Comparison of ENCODE assay signal across 28 mouse cellular contexts in genomic region chr4:45219946-45220345, GRCm38 (mm10). TPM values are rescaled to one million over a fixed set of nuclear protein-coding genes. Genes with fewer than 3 reads are reported as not detected.
A peak's percentile ranks its signal among the peaks of the same experiment; 100 is the strongest.
DNase-seq lines count a peak whose midpoint lies in the region; ATAC-seq lines count a peak whose summit lies in the region.
"Had no signal": no experiment of that assay in that cellular context is flagged by ENCODE, and none has a peak within 500 bp of the region (broad histone marks: within the 10 kb centered on the region; RNA-seq: fewer than 3 reads in every experiment).

No protein-coding gene starts in this region.

- no peak overlapping the region for H3K4me2 ChIP-seq in hindbrain, embryonic 11.5 days (replicated peaks; ENCODE audit: low read depth, low read length)
- H3K4me2 ChIP-seq: embryonic facial prominence, embryonic 13.5 days; forebrain, embryonic 12.5 days; forebrain, embryonic 15.5 days; heart, embryonic 12.5 days; heart, embryonic 15.5 days; hindbrain, embryonic 14.5 days had no signal

- H3K27me3 ChIP-seq in splenic B cell, adult 2 months (ENCODE audit: control insufficient read depth, insufficient read depth, low read length, poor library complexity, severe bottlenecking), result no peaks in the 10 kb centered on the region
- no peaks in the 10 kb centered on the region for H3K27me3 ChIP-seq in hindbrain, embryonic 11.5 days (ENCODE audit: control insufficient read depth, insufficient read depth, low read length)
- H3K27me3 ChIP-seq: embryonic facial prominence, embryonic 13.5 days; forebrain, embryonic 12.5 days; forebrain, embryonic 15.5 days; heart, embryonic 12.5 days; heart, embryonic 15.5 days had no signal

- no peak for ATAC-seq in hindbrain, embryonic 11.5 days (ENCODE audit: low FRiP score)
- ATAC-seq: forebrain, embryonic 15.5 days; hindbrain, postnatal 0 days; inflammation-experienced regulatory T-cells, adult 6 months; intestine, embryonic 16.5 days had no signal

- DNase-seq in adrenal gland, postnatal 36 days, result peak; percentile 3 to 17
- no peak for DNase-seq in adrenal gland, postnatal 4 days (ENCODE audit: low spot score in 2 of 2)
- peak; percentile 60 for DNase-seq in A20 (ENCODE audit: low read depth, low spot score)
- DNase-seq in B cell, adult 2 months, result peak; percentile 41 to 46
- DNase-seq in splenic B cell, adult 2 months (ENCODE audit: low read depth, low spot score), result peak; percentile 58
- DNase-seq in hindbrain, embryonic 11.5 days (ENCODE audit: low spot score), result no peak
- DNase-seq: adrenal gland, postnatal 14 days; cerebellum, adult 11-12 months; cerebellum, adult 8-10 months; cerebellum, postnatal 10 days; cerebellum, postnatal 36 days; embryo, embryonic 11 days; gastrocnemius, postnatal 25 days; heart, adult 18-20 months; heart, postnatal 10 days; heart, postnatal 36 days had no signal

- 95% methylated on average over 8 of the region's 8 CpGs for WGBS in hindbrain, embryonic 11.5 days

- no peak overlapping the region for H3K4me3 ChIP-seq in hindbrain, embryonic 11.5 days (ENCODE audit: low read depth, low read length)
- H3K4me3 ChIP-seq: embryonic facial prominence, embryonic 10.5 days; embryonic facial prominence, embryonic 13.5 days; erythroblast, embryonic 14.5 days; forebrain, embryonic 12.5 days; forebrain, embryonic 15.5 days; heart, embryonic 12.5 days; heart, embryonic 15.5 days; hindbrain, embryonic 10.5 days had no signal

- no peaks in the 10 kb centered on the region for H3K4me1 ChIP-seq in hindbrain, embryonic 11.5 days (replicated peaks; ENCODE audit: control insufficient read depth, insufficient read depth, low read length)
- H3K4me1 ChIP-seq: embryonic facial prominence, embryonic 13.5 days; forebrain, embryonic 15.5 days; heart, embryonic 15.5 days had no signal

- no peak overlapping the region for H3K9ac ChIP-seq in hindbrain, embryonic 11.5 days (ENCODE audit: low read depth, low read length)
- H3K9ac ChIP-seq: embryonic facial prominence, embryonic 13.5 days; forebrain, embryonic 12.5 days; forebrain, embryonic 15.5 days; heart, embryonic 12.5 days; heart, embryonic 15.5 days; hindbrain, embryonic 14.5 days had no signal

- H3K9me3 ChIP-seq in hindbrain, embryonic 11.5 days (ENCODE audit: control insufficient read depth, low read length), result no peaks in the 10 kb centered on the region
- H3K9me3 ChIP-seq: embryonic facial prominence, embryonic 10.5 days; embryonic facial prominence, embryonic 13.5 days; forebrain, embryonic 12.5 days; forebrain, embryonic 15.5 days; heart, embryonic 15.5 days; hindbrain, embryonic 10.5 days had no signal

- H3K36me3 ChIP-seq in splenic B cell, adult 2 months (ENCODE audit: control insufficient read depth, insufficient read depth, low read length, poor library complexity, severe bottlenecking), result no peaks in the 10 kb centered on the region
- H3K36me3 ChIP-seq in hindbrain, embryonic 11.5 days (ENCODE audit: control insufficient read depth, insufficient read depth, low read length), result no peaks in the 10 kb centered on the region
- H3K36me3 ChIP-seq: embryonic facial prominence, embryonic 10.5 days; embryonic facial prominence, embryonic 13.5 days; forebrain, embryonic 12.5 days; forebrain, embryonic 15.5 days; heart, embryonic 12.5 days; heart, embryonic 15.5 days; hindbrain, embryonic 10.5 days had no signal

- H3K27ac ChIP-seq in hindbrain, embryonic 11.5 days (ENCODE audit: low read depth, low read length), result no peak overlapping the region
- H3K27ac ChIP-seq: embryonic facial prominence, embryonic 10.5 days; embryonic facial prominence, embryonic 13.5 days; forebrain, embryonic 12.5 days; forebrain, embryonic 15.5 days; heart, embryonic 15.5 days; hindbrain, embryonic 10.5 days; hindbrain, embryonic 14.5 days; hindbrain, postnatal 0 days had no signal

RNA-seq across cellular contexts. Expression of gene Frmpd1, which starts 35.3 kb away (rescaled TPM):
- 1 to 10 TPM; 3.0 to 3.7 TPM for total RNA-seq in adrenal gland, postnatal 36 days (2021)
- 10 to 100 TPM in 1 of 2 experiments, 1 to 10 TPM in 1; 8.2 to 10.3 TPM for total RNA-seq in adrenal gland, postnatal 4 days (2021)
- polyA plus RNA-seq in hindbrain, embryonic 11.5 days (2014; fragmentation: Nextera tagmentation; extraction: Ambion mirVana), result 1.6 and 1.9 TPM in 2 replicates
- polyA plus RNA-seq: inflammation-experienced regulatory T-cells, adult 6 months had no signal

Comparison
In these comparisons a context has a peak if more than half of its experiments do, and no peak if none do; other contexts are left out.
1. DNase-seq: peak in adrenal gland, postnatal 36 days (2 of 2), A20 (single experiment), B cell, adult 2 months (2 of 2) and splenic B cell, adult 2 months (single experiment); none in adrenal gland, postnatal 4 days (0 of 2) and hindbrain, embryonic 11.5 days (single experiment).